Mouse (Mus musculus): ENCODE measurements around the gene Uba2. TPM values are rescaled to one million over a fixed set of nuclear protein-coding genes. Genes with fewer than 3 reads are reported as not detected.
"Not testable (repeated sequence)": the region's sequence is repeated elsewhere in the genome, so short reads cannot be mapped to it uniquely, and the experiment has no call there.

Uba2 gene
- polyA plus RNA-seq (2014; fragmentation: Nextera tagmentation; extraction: Ambion mirVana) = 166 and 240 TPM in 2 replicates

- Histone ChIP-seq H3K27ac (ENCODE audit: low read depth, low read length) (no peak within 1 kb of the TSS; the same call in 1 of the 2 replicates), H3K27me3 (ENCODE audit: control insufficient read depth, insufficient read depth, low read length) (no peaks in the 10 kb centered on the region), H3K9me3 (ENCODE audit: control insufficient read depth, low read length) (no peaks in the 10 kb centered on the region), H3K4me2 (replicated peaks; ENCODE audit: low read depth, low read length) (peak within 1 kb of the TSS; percentile 69), H3K4me1 (ENCODE audit: control insufficient read depth, insufficient read depth, low read length) (no peaks in the 10 kb centered on the region), H3K4me3 (ENCODE audit: low read length) (peak within 1 kb of the TSS; percentile 85), H3K9ac (ENCODE audit: low read depth, low read length) (peak within 1 kb of the TSS; percentile 92), H3K36me3 (ENCODE audit: control insufficient read depth, insufficient read depth, low read length) (peaks cover 10% of the 10 kb centered on the region)
- WGBS = 77% methylated on average over 3 of the region's 3 CpGs
- ATAC-seq (ENCODE audit: low FRiP score, low TSS enrichment) = no peak
Observed at GRCm38 (mm10) chr7:34169454-34169853, at the start of gene Uba2. Gene Uba2, minus strand, starts transcription at chr7:34169599.

GRCm38 (mm10) chr7:34218496-34218895 is 49.1 kb upstream of the Uba2 start:
- H3K27ac ChIP-seq (ENCODE audit: low read depth, low read length) = no peak overlapping the region
- no peaks in the 10 kb centered on the region for H3K27me3 ChIP-seq (ENCODE audit: control insufficient read depth, insufficient read depth, low read length)
- no peak overlapping the region for H3K9ac ChIP-seq (ENCODE audit: low read depth, low read length)
- H3K9me3 ChIP-seq (ENCODE audit: control insufficient read depth, low read length) = no peaks in the 10 kb centered on the region
- peaks cover 100% of the 10 kb centered on the region for H3K36me3 ChIP-seq (ENCODE audit: control insufficient read depth, insufficient read depth, low read length)
- 53% methylated on average over 1 of the region's 1 CpGs for WGBS
- H3K4me3 ChIP-seq (ENCODE audit: low read length) = no peak overlapping the region
- ATAC-seq (ENCODE audit: low FRiP score, low TSS enrichment) = no peak
- no peaks in the 10 kb centered on the region for H3K4me1 ChIP-seq (ENCODE audit: control insufficient read depth, insufficient read depth, low read length)
- H3K4me2 ChIP-seq (replicated peaks; ENCODE audit: low read depth, low read length) = no peak overlapping the region

- WGBS = 93% methylated on average over 10 of the region's 10 CpGs
- Histone ChIP-seq H3K4me2 (replicated peaks; ENCODE audit: low read depth, low read length) (no peak overlapping the region), H3K9me3 (ENCODE audit: control insufficient read depth, low read length) (no peaks in the 10 kb centered on the region), H3K4me3 (ENCODE audit: low read length) (no peak overlapping the region), H3K27me3 (ENCODE audit: control insufficient read depth, insufficient read depth, low read length) (no peaks in the 10 kb centered on the region), H3K9ac (ENCODE audit: low read depth, low read length) (no peak overlapping the region), H3K4me1 (ENCODE audit: control insufficient read depth, insufficient read depth, low read length) (no peaks in the 10 kb centered on the region), H3K36me3 (ENCODE audit: control insufficient read depth, insufficient read depth, low read length) (peaks cover 100% of the 10 kb centered on the region), H3K27ac (ENCODE audit: low read depth, low read length) (no peak overlapping the region)
- ATAC-seq (ENCODE audit: low FRiP score, low TSS enrichment) = no peak
Observed at GRCm38 (mm10) chr7:34216474-34216873, 47.1 kb upstream of the Uba2 start.

GRCm38 (mm10) chr7:34215481-34215880 is 46.1 kb upstream of the Uba2 start:
- H3K27me3 ChIP-seq (ENCODE audit: control insufficient read depth, insufficient read depth, low read length) = no peaks in the 10 kb centered on the region
- no peak overlapping the region for H3K4me2 ChIP-seq (replicated peaks; ENCODE audit: low read depth, low read length)
- no peaks in the 10 kb centered on the region for H3K4me1 ChIP-seq (ENCODE audit: control insufficient read depth, insufficient read depth, low read length)
- H3K36me3 ChIP-seq (ENCODE audit: control insufficient read depth, insufficient read depth, low read length) = peaks cover 100% of the 10 kb centered on the region
- no peak overlapping the region for H3K27ac ChIP-seq (ENCODE audit: low read depth, low read length)
- no peak overlapping the region for H3K4me3 ChIP-seq (ENCODE audit: low read length)
- H3K9me3 ChIP-seq (ENCODE audit: control insufficient read depth, low read length) = no peaks in the 10 kb centered on the region
- no peak overlapping the region for H3K9ac ChIP-seq (ENCODE audit: low read depth, low read length)
- 66% methylated on average over 9 of the region's 9 CpGs for WGBS
- ATAC-seq (ENCODE audit: low FRiP score, low TSS enrichment) = no peak

GRCm38 (mm10) chr7:34214644-34215043 is 45.2 kb upstream of the Uba2 start:
- H3K36me3 ChIP-seq (ENCODE audit: control insufficient read depth, insufficient read depth, low read length) = peaks cover 100% of the 10 kb centered on the region
- H3K4me2 ChIP-seq (replicated peaks; ENCODE audit: low read depth, low read length) = no peak overlapping the region
- H3K4me1 ChIP-seq (ENCODE audit: control insufficient read depth, insufficient read depth, low read length) = no peaks in the 10 kb centered on the region
- H3K27me3 ChIP-seq (ENCODE audit: control insufficient read depth, insufficient read depth, low read length) = no peaks in the 10 kb centered on the region
- ATAC-seq (ENCODE audit: low FRiP score, low TSS enrichment) = no peak
- H3K9ac ChIP-seq (ENCODE audit: low read depth, low read length) = no peak overlapping the region
- no peak overlapping the region for H3K27ac ChIP-seq (ENCODE audit: low read depth, low read length)
- 91% methylated on average over 8 of the region's 8 CpGs for WGBS
- no peak overlapping the region for H3K4me3 ChIP-seq (ENCODE audit: low read length)
- H3K9me3 ChIP-seq (ENCODE audit: control insufficient read depth, low read length) = no peaks in the 10 kb centered on the region

- Histone ChIP-seq H3K9me3 (ENCODE audit: control insufficient read depth, low read length) (no peaks in the 10 kb centered on the region), H3K4me1 (ENCODE audit: control insufficient read depth, insufficient read depth, low read length) (no peaks in the 10 kb centered on the region), H3K27me3 (ENCODE audit: control insufficient read depth, insufficient read depth, low read length) (no peaks in the 10 kb centered on the region), H3K4me3 (ENCODE audit: low read length) (no peak overlapping the region), H3K36me3 (ENCODE audit: control insufficient read depth, insufficient read depth, low read length) (peaks cover 98% of the 10 kb centered on the region), H3K4me2 (replicated peaks; ENCODE audit: low read depth, low read length) (no peak overlapping the region), H3K27ac (ENCODE audit: low read depth, low read length) (no peak overlapping the region), H3K9ac (ENCODE audit: low read depth, low read length) (no peak overlapping the region)
- 94% methylated on average over 7 of the region's 7 CpGs for WGBS
- no peak for ATAC-seq (ENCODE audit: low FRiP score, low TSS enrichment)
Observed at GRCm38 (mm10) chr7:34213281-34213680, 43.9 kb upstream of the Uba2 start.

GRCm38 (mm10) chr7:34208027-34208745 is 38.8 kb upstream of the Uba2 start:
- no peak for ATAC-seq (ENCODE audit: low FRiP score, low TSS enrichment)
- Histone ChIP-seq H3K9ac (ENCODE audit: low read depth, low read length) (no peak overlapping the region), H3K27me3 (ENCODE audit: control insufficient read depth, insufficient read depth, low read length) (no peaks in the 10 kb centered on the region), H3K9me3 (ENCODE audit: control insufficient read depth, low read length) (no peaks in the 10 kb centered on the region), H3K27ac (ENCODE audit: low read depth, low read length) (no peak overlapping the region), H3K4me2 (replicated peaks; ENCODE audit: low read depth, low read length) (no peak overlapping the region), H3K36me3 (ENCODE audit: control insufficient read depth, insufficient read depth, low read length) (peaks cover 97% of the 10 kb centered on the region), H3K4me3 (ENCODE audit: low read length) (no peak overlapping the region), H3K4me1 (ENCODE audit: control insufficient read depth, insufficient read depth, low read length) (no peaks in the 10 kb centered on the region)
- WGBS = 86% methylated on average over 9 of the region's 9 CpGs

GRCm38 (mm10) chr7:34206331-34206730 is 36.9 kb upstream of the Uba2 start:
- WGBS = 94% methylated on average over 6 of the region's 6 CpGs

GRCm38 (mm10) chr7:34202147-34202546 is 32.7 kb upstream of the Uba2 start:
- not testable (repeated sequence) for H3K27me3 ChIP-seq (ENCODE audit: control insufficient read depth, insufficient read depth, low read length); H3K4me3 ChIP-seq (ENCODE audit: low read length); H3K4me2 ChIP-seq (replicated peaks; ENCODE audit: low read depth, low read length); H3K4me1 ChIP-seq (ENCODE audit: control insufficient read depth, insufficient read depth, low read length); H3K9me3 ChIP-seq (ENCODE audit: control insufficient read depth, low read length); H3K27ac ChIP-seq (ENCODE audit: low read depth, low read length); H3K9ac ChIP-seq (ENCODE audit: low read depth, low read length); ATAC-seq (ENCODE audit: low FRiP score, low TSS enrichment)
- 88% methylated on average over 10 of the region's 10 CpGs for WGBS
- peaks cover 66% of the 10 kb centered on the region for H3K36me3 ChIP-seq (ENCODE audit: control insufficient read depth, insufficient read depth, low read length)

More at GRCm38 (mm10) chr7:34206331-34206730, 36.9 kb upstream of the Uba2 start:
- Histone ChIP-seq H3K4me2 (replicated peaks; ENCODE audit: low read depth, low read length) (no peak overlapping the region), H3K4me1 (ENCODE audit: control insufficient read depth, insufficient read depth, low read length) (no peaks in the 10 kb centered on the region), H3K36me3 (ENCODE audit: control insufficient read depth, insufficient read depth, low read length) (peaks cover 96% of the 10 kb centered on the region), H3K9ac (ENCODE audit: low read depth, low read length) (no peak overlapping the region), H3K27me3 (ENCODE audit: control insufficient read depth, insufficient read depth, low read length) (no peaks in the 10 kb centered on the region), H3K27ac (ENCODE audit: low read depth, low read length) (no peak overlapping the region), H3K9me3 (ENCODE audit: control insufficient read depth, low read length) (no peaks in the 10 kb centered on the region), H3K4me3 (ENCODE audit: low read length) (no peak overlapping the region)
- ATAC-seq (ENCODE audit: low FRiP score, low TSS enrichment) = no peak

All from kidney, embryonic 14.5 days (tissue).